In the genomic region with DNA sequence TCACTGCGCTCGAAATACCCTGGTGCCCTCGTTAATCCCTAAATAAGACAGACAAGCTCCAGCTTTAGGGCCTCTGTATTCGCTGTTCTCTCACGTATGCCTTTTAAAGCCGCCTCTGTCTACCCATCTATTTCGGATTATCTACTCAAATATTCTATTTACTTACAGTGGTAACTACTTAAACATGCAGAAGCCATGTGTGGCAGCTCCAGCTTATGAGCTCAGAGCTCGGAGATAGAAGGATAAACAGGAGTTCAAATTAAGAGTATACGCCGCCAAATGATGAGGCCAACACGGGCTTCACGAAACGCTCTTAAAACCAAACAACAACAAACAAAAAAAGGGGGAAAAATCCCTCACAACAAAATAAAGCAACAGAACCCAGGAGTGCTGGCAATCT, we compare ENCODE assay signal across 1 mouse cellular context.
TF ChIP-seq lines count a peak whose summit lies in the region.

No protein-coding gene starts in this region.

TF ChIP-seq in MEL, 35 proteins besides CTCF, POLR2A, EP300 and RAD21:
- TF ChIP-seq MXI1 (IDR thresholded peaks at IDR 0.05; ENCODE audit: low read depth, low read length) (no peak), NRF1 (IDR thresholded peaks at IDR 0.05; ENCODE audit: insufficient read depth, low read depth, low read length, poor library complexity, severe bottlenecking) (no peak), NELFE (IDR thresholded peaks at IDR 0.05; ENCODE audit: low read depth, low read length) (no peak), ZNF384 (IDR thresholded peaks at IDR 0.05; ENCODE audit: low read depth, low read length) (no peak), KAT2A (conservative IDR thresholded peaks at IDR 0.05; ENCODE audit: low read depth, low read length) (no peak), USF2 (IDR thresholded peaks at IDR 0.05; ENCODE audit: borderline replicate concordance in 1 of 2, insufficient read depth in 1 of 2, low read depth in 1 of 2, low read length in 2 of 2) (no peak), GABPA (IDR thresholded peaks at IDR 0.05; ENCODE audit: low read depth, low read length) (no peak), USF1 (IDR thresholded peaks at IDR 0.05; ENCODE audit: low read depth, low read length) (no peak), ZKSCAN1 (IDR thresholded peaks at IDR 0.05; ENCODE audit: low read depth, low read length) (no peak), ELF1 (IDR thresholded peaks at IDR 0.05; ENCODE audit: low read depth, low read length) (no peak), CHD2 (IDR thresholded peaks at IDR 0.05; ENCODE audit: low read length) (no peak)
TF ChIP-seq in MEL: peak in this region for 0.
